Mouse (Mus musculus) G1E (cell line): ENCODE measurements around the gene Gm12166. TPM values are rescaled to one million over a fixed set of nuclear protein-coding genes. Genes with fewer than 3 reads are reported as not detected.

ENCODE experiments used
- ATAC-seq: 2 replicates; pipeline ENCODE4 v1.8.0; 2016; ENCODE audit warnings: mild to moderate bottlenecking; ENCODE audit not compliant: insufficient number of reproducible peaks, poor library complexity, low FRiP score, severe bottlenecking; ENCODE audit errors: extremely low read depth
- DNase-seq: peaks from one replicate; pipeline ENCODE4 v3.0.0; 2012; ENCODE audit warnings: low spot score
- H3K27me3 ChIP-seq: 2 replicates; pipeline ENCODE4 v1.6.1; 2012; ENCODE audit warnings: mild to moderate bottlenecking, low read length, inconsistent platforms; ENCODE audit not compliant: insufficient read depth
- H3K36me3 ChIP-seq: replicated peaks from 2 replicates; pipeline ENCODE3; 2012; ENCODE audit warnings: mild to moderate bottlenecking, inconsistent platforms
- H3K4me1 ChIP-seq: 2 replicates; pipeline ENCODE4 v1.6.1; 2012; ENCODE audit warnings: low read depth, low read length, inconsistent platforms, mixed read lengths; ENCODE audit not compliant: insufficient read depth
- H3K4me3 ChIP-seq: 2 replicates; pipeline ENCODE4 v1.5.1; 2012; ENCODE audit warnings: low read depth, mild to moderate bottlenecking, inconsistent platforms, low read length, moderate library complexity, mixed read lengths
- H3K9me3 ChIP-seq: replicated peaks from 2 replicates; pipeline ENCODE4 v1.6.1; 2012; ENCODE audit warnings: inconsistent platforms
- CTCF ChIP-seq: IDR thresholded peaks from 2 replicates; pipeline ENCODE4 v1.5.1; 2012; ENCODE audit warnings: low read depth, low read length, inconsistent platforms, mixed read lengths
- GATA1 ChIP-seq: IDR thresholded peaks from 2 replicates; pipeline ENCODE4 v1.6.1; 2012; ENCODE audit warnings: borderline replicate concordance, low read length, inconsistent platforms, mixed read lengths
- GATA2 ChIP-seq: IDR thresholded peaks from 2 replicates; pipeline ENCODE4 v1.6.1; 2012; ENCODE audit warnings: low read depth, low read length, inconsistent platforms, borderline replicate concordance
- POLR2AphosphoS5 ChIP-seq: IDR thresholded peaks from 2 replicates; pipeline ENCODE4 v1.6.1; 2012; ENCODE audit warnings: low read depth, low read length, inconsistent platforms; ENCODE audit not compliant: insufficient replicate concordance
- TAL1 ChIP-seq: conservative IDR thresholded peaks from 2 replicates; pipeline ENCODE4 v1.6.1; 2012; ENCODE audit warnings: low read depth, low read length, inconsistent platforms, mixed read lengths
- polyA plus RNA-seq: library from polyadenylated mRNA; stranded (reverse); fragments of >175 nt; gene quantifications from 2 replicates; pipeline ENCODE4 v1.2.3, GENCODE M21; 2012
- total RNA-seq, 2 experiments: library from RNA; stranded (forward) in 1 of 2; stranded (reverse) in 1 of 2; fragments of 200-1000 nt in 1 of 2; fragments of >200 nt in 1 of 2; fragmentation: Nextera tagmentation in 1 of 2; gene quantifications; 2 replicates each; pipeline ENCODE4 v1.2.3; 2014 to 2017

The Gm12166 gene
- total and polyA plus RNA-seq, 3 experiments, result 0.35 to 16.7 (median 2.5) TPM

- Histone ChIP-seq H3K4me3 (no peak overlapping the region), H3K4me1 (no peaks in the 10 kb centered on the region), H3K27me3 (no peaks in the 10 kb centered on the region), H3K36me3 (no peaks in the 10 kb centered on the region), H3K9me3 (peaks cover 9% of the 10 kb centered on the region)
- TF ChIP-seq GATA1 (no peak), TAL1 (no peak), CTCF (no peak), POLR2AphosphoS5 (no peak), GATA2 (no peak)
- ATAC-seq (no peak), DNase-seq (no peak)
Observed at GRCm38 (mm10) chr11:46044781-46045180, 7.3 kb downstream of the Gm12166 start.

GRCm38 (mm10) chr11:46041607-46042267 is 10.4 kb downstream of the Gm12166 start:
- no peak for TF ChIP-seq POLR2AphosphoS5
- no peak for TF ChIP-seq TAL1
- no peak for TF ChIP-seq CTCF
- no peak for TF ChIP-seq GATA2
- no peak for TF ChIP-seq GATA1
- Histone ChIP-seq H3K4me3 (no peak overlapping the region), H3K36me3 (no peaks in the 10 kb centered on the region), H3K4me1 (no peaks in the 10 kb centered on the region), H3K27me3 (no peaks in the 10 kb centered on the region; the same call in 1 of the 2 replicates), H3K9me3 (peaks cover 9% of the 10 kb centered on the region)
- ATAC-seq (no peak), DNase-seq (no peak)

DNA sequence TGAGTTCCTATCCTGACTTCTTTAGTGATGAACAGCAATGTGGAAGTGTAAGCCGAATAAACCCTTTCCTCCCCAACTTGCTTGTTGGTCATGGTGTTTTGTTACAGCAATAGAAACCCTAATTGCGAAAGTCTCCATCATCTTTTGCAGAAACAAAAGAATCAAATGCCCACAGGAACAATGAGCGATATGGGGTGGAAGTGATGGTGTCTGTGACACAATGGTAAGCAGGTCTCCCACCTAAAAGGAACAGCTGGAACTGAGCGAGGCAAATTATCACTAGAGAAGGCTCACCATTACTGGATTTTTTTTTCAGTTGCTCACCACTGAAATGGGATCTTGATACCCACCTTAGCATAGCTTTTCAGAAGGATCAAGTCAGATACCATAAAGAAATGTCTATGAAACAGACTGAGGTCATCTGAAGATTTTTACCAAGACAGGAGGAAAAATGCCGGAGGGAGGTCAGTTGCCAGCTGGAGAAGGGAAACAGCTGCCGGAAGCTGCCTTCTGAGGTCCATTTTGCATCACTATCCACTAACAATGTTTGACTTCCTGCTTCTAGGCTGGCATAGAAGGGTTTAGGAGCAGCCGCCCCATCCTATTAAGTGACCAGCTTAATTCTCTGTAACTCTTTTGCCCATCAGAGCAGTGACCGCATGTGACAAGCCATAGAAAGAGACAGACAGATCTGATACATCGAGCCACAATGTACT is 11.1 kb downstream of the Gm12166 start:
- Histone ChIP-seq H3K4me3 (no peak overlapping the region), H3K27me3 (no peaks in the 10 kb centered on the region; the same call in 1 of the 2 replicates), H3K4me1 (no peaks in the 10 kb centered on the region), H3K36me3 (no peaks in the 10 kb centered on the region), H3K9me3 (peaks cover 9% of the 10 kb centered on the region)
- ATAC-seq, result no peak
- no peak for TF ChIP-seq GATA2
- DNase-seq, result no peak

- Histone ChIP-seq H3K36me3 (no peaks in the 10 kb centered on the region), H3K4me1 (no peaks in the 10 kb centered on the region), H3K4me3 (no peak overlapping the region), H3K27me3 (no peaks in the 10 kb centered on the region; the same call in 1 of the 2 replicates), H3K9me3 (no peaks in the 10 kb centered on the region; the same call in 1 of the 2 replicates)
- no peak for DNase-seq
- no peak for ATAC-seq
- TF ChIP-seq POLR2AphosphoS5 (no peak), GATA2 (no peak), CTCF (no peak), TAL1 (no peak), GATA1 (no peak)
Observed at GRCm38 (mm10) chr11:46039335-46039734, 12.8 kb downstream of the Gm12166 start.

DNA sequence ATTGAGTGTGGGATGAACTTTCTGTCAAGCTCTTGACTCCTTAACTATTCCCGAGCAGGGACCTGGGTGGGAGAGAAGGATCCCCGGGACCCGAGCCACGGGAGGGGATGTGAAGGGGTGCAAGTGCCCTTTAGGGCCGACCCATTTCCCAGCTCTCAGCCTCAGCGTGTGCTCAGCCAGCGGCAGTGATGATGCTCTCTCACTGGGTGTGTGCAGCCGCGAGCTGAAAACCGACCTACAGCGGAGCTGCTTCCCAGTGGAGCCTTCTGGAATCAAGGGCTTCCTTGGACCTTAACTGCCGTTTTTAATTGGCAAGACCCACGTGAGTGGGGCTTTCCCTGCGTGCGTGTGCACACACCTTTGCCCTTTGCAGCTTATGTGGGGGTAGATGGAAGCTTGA is 13.2 kb downstream of the Gm12166 start:
- TF ChIP-seq TAL1 (no peak), POLR2AphosphoS5 (no peak), GATA1 (no peak), CTCF (no peak), GATA2 (no peak)
- no peak for ATAC-seq
- H3K27me3 ChIP-seq, result no peaks in the 10 kb centered on the region; the same call in 1 of the 2 replicates

DNA sequence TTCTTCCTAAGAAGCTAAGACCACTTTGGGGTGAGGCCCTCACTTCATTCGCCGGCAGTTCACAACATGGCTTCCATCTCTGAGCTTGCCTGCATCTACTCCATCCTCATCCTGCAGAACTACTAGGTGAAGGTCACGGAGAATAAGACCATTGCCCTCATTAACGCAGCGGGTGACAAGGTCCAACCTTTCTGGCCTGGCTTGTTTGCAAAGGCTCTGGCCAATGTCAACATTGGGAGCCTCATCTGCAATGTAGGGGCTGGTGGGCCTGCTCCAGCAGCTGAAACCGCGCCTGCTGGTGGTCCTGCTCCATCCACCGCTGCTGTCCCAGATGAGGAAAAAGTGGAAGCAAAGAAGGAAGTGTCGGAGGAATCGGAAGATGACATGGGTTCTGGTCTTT is 15.7 kb downstream of the Gm12166 start:
- TF ChIP-seq GATA1 (no peak), CTCF (no peak), GATA2 (no peak), POLR2AphosphoS5 (no peak), TAL1 (no peak)
- no peak for ATAC-seq
- Histone ChIP-seq H3K4me1 (no peaks in the 10 kb centered on the region), H3K4me3 (no peak overlapping the region), H3K9me3 (no peaks in the 10 kb centered on the region), H3K27me3 (no peaks in the 10 kb centered on the region; the same call in 1 of the 2 replicates), H3K36me3 (no peaks in the 10 kb centered on the region)
- DNase-seq, result no peak

More for the DNA sequence above, 13.2 kb downstream of the Gm12166 start:
- Histone ChIP-seq H3K9me3 (no peaks in the 10 kb centered on the region), H3K4me3 (no peak overlapping the region), H3K4me1 (no peaks in the 10 kb centered on the region), H3K36me3 (no peaks in the 10 kb centered on the region)
- DNase-seq, result no peak
